Mouse (Mus musculus) ES-E14 (cell line): ENCODE results near the gene Shc3. TPM values are rescaled to one million over a fixed set of nuclear protein-coding genes. Genes with fewer than 3 reads are reported as not detected.

Experiments
- DNase-seq: peaks from one replicate; pipeline ENCODE4 v3.0.0-alpha.2; 2013; ENCODE audit warnings: low read depth, low spot score
- H3K27ac ChIP-seq: 2 replicates; pipeline ENCODE4 v1.5.1; 2012; ENCODE audit warnings: low read depth, mild to moderate bottlenecking, low read length, moderate library complexity, mixed read lengths; ENCODE audit not compliant: poor library complexity, insufficient read depth, severe bottlenecking
- H3K36me3 ChIP-seq: 2 replicates; pipeline ENCODE4 v1.6.1; 2012; ENCODE audit warnings: mild to moderate bottlenecking, low read length, moderate library complexity, mixed read lengths; ENCODE audit not compliant: control insufficient read depth, poor library complexity, insufficient read depth, severe bottlenecking
- H3K4me1 ChIP-seq, 2 experiments: fragments of 150-350 bp in 1 of 2; sonication (generic) in 1 of 2; 2 replicates each; pipeline ENCODE4 v1.6.1; 2012; ENCODE audit warnings: low read length in 2 of 2, mild to moderate bottlenecking in 1 of 2, mixed read lengths in 1 of 2; ENCODE audit not compliant: control insufficient read depth in 2 of 2, insufficient read depth in 2 of 2, poor library complexity in 1 of 2
- H3K4me3 ChIP-seq, 2 experiments: fragments of 150-350 bp in 1 of 2; sonication (generic) in 1 of 2; 2 replicates each; pipeline ENCODE4 v1.5.1; 2012; ENCODE audit warnings: low read length in 2 of 2, low read depth in 1 of 2, mild to moderate bottlenecking in 1 of 2, mixed read lengths in 1 of 2; ENCODE audit not compliant: insufficient read depth in 1 of 2, poor library complexity in 1 of 2, severe bottlenecking in 1 of 2
- H3K9ac ChIP-seq: 2 replicates; pipeline ENCODE4 v1.6.1; 2012; ENCODE audit warnings: low read depth, mild to moderate bottlenecking, low read length, mixed read lengths; ENCODE audit not compliant: poor library complexity, insufficient read depth, severe bottlenecking
- H3K9me3 ChIP-seq: fragments of 150-350 bp; sonication (generic); 2 replicates; pipeline ENCODE4 v1.6.1; 2012; ENCODE audit warnings: low read depth, mild to moderate bottlenecking, low read length; ENCODE audit not compliant: control insufficient read depth, insufficient read depth
- CHD2 ChIP-seq: IDR thresholded peaks from 2 replicates; pipeline ENCODE4 v1.6.1; 2014; ENCODE audit warnings: mild to moderate bottlenecking, low read depth, low read length, inconsistent platforms
- HCFC1 ChIP-seq: IDR thresholded peaks from 2 replicates; pipeline ENCODE4 v1.6.1; 2012; ENCODE audit warnings: low read length, inconsistent platforms, borderline replicate concordance; ENCODE audit not compliant: insufficient read depth
- MAFK ChIP-seq: IDR thresholded peaks from 2 replicates; pipeline ENCODE4 v1.6.1; 2014; ENCODE audit warnings: mild to moderate bottlenecking, low read depth, low read length, inconsistent platforms; ENCODE audit not compliant: insufficient read depth
- ZC3H11A ChIP-seq: IDR thresholded peaks from 2 replicates; pipeline ENCODE4 v1.6.1; 2012; ENCODE audit warnings: low read depth, mild to moderate bottlenecking, inconsistent platforms, low read length, borderline replicate concordance
- ZNF384 ChIP-seq: IDR thresholded peaks from 2 replicates; pipeline ENCODE4 v1.6.1; 2012; ENCODE audit warnings: low read depth, low read length, inconsistent platforms
- in situ Hi-C, 2 experiments: fragments of 600-800 bp; cut with MboI; formaldehyde crosslinking; loops; one replicate each; pipeline ENCODE4 v1.15.1; 2025; ENCODE audit warnings: low sequenced_read_pairs in 2 of 2, inconsistent platforms in 1 of 2; ENCODE audit not compliant: unreplicated experiment in 2 of 2
- total RNA-seq: library from RNA; depleted of rRNA; stranded (reverse); fragments of 300-350 nt; gene quantifications from 2 replicates; pipeline ENCODE4 v1.2.3, GENCODE M21; 2012

Shc3 gene
- total RNA-seq, 1 experiment, result 1.4 TPM

DNA sequence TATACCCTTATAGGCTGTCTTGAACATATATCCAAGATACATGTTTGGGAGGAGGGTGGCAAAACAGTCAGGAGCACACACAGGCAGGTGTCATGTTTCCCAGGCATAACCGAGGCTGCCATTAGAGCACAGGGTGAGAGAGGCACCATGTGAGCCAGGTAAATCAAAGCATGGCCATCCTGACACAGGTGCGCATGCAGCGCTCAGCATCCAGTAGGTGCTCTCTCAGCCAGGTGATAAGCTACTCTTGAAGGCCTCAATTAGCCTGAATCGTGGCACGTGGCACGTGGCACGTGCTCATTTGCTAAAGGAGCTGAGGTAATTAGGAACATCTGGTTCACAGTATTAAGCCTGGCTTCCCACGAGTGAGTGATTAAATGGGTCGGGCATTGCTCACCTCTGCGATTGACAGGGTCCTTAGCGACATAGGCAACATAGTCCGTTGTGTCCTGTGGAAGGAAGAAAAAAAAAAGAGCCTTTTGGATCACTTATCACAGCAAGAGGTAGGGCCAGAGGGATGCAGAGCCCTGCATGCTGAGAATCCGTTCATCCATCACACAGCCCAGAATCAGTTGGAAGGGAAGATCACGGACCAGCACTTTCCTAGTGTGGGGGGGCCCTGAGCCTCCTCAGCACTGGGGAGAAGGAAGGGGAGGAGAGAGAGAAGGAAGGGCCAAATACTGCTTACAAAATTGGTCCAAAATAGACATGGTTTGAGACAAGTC lies 102.9 kb downstream of the Shc3 start:
- Histone ChIP-seq H3K4me1 (no peaks in the 10 kb centered on the region), H3K9ac (no peak overlapping the region), H3K27ac (no peak overlapping the region), H3K4me3 (no peak overlapping the region), H3K9me3 (no peaks in the 10 kb centered on the region), H3K36me3 (no peaks in the 10 kb centered on the region)
- in situ Hi-C loops, result no loop called here
- no peak for DNase-seq
- TF ChIP-seq CHD2 (no peak), HCFC1 (no peak), ZNF384 (no peak), MAFK (no peak), ZC3H11A (no peak)

GRCm38 (mm10) chr13:51464294-51464693 lies 104.9 kb downstream of the Shc3 start:
- Histone ChIP-seq H3K9me3 (no peaks in the 10 kb centered on the region), H3K4me1 (no peaks in the 10 kb centered on the region), H3K27ac (no peak overlapping the region), H3K36me3 (no peaks in the 10 kb centered on the region), H3K9ac (no peak overlapping the region), H3K4me3 (no peak overlapping the region)
- in situ Hi-C loops, result no loop called here
- no peak for TF ChIP-seq CHD2
- no peak for TF ChIP-seq MAFK
- TF ChIP-seq HCFC1, result no peak
- no peak for TF ChIP-seq ZC3H11A
- no peak for TF ChIP-seq ZNF384
- no peak for DNase-seq

- no peaks in the 10 kb centered on the region for H3K36me3 ChIP-seq
- H3K9me3 ChIP-seq, result no peaks in the 10 kb centered on the region
- H3K4me1 ChIP-seq, result no peaks in the 10 kb centered on the region
- no peak overlapping the region for H3K9ac ChIP-seq
- TF ChIP-seq CHD2, result no peak
- no peak for TF ChIP-seq ZNF384
- no peak for TF ChIP-seq HCFC1
- no peak for TF ChIP-seq MAFK
- no peak for TF ChIP-seq ZC3H11A
- in situ Hi-C loops, result no loop called here
- no peak overlapping the region for H3K27ac ChIP-seq
- no peak overlapping the region for H3K4me3 ChIP-seq
- DNase-seq, result no peak
Observed at GRCm38 (mm10) chr13:51456190-51456878, 112.9 kb downstream of the Shc3 start.

GRCm38 (mm10) chr13:51446550-51446949 lies 122.7 kb downstream of the Shc3 start:
- TF ChIP-seq ZC3H11A, result no peak
- TF ChIP-seq ZNF384, result no peak
- TF ChIP-seq HCFC1, result no peak
- TF ChIP-seq CHD2, result no peak
- no peak for TF ChIP-seq MAFK
- Histone ChIP-seq H3K36me3 (no peaks in the 10 kb centered on the region), H3K9ac (no peak overlapping the region), H3K9me3 (no peaks in the 10 kb centered on the region), H3K27ac (no peak overlapping the region), H3K4me3 (no peak overlapping the region), H3K4me1 (no peaks in the 10 kb centered on the region)
- in situ Hi-C loops, result no loop called here
- DNase-seq, result no peak
